Mouse (Mus musculus) bone marrow macrophage, adult 2 months (primary cell): ENCODE measurements around the gene Cdkn2aip.

Source experiments
- CTCF ChIP-seq: IDR thresholded peaks from 2 replicates; pipeline ENCODE4 v1.5.1; 2012; ENCODE audit warnings: low read depth, mild to moderate bottlenecking, low read length, moderate library complexity
- POLR2A ChIP-seq: IDR thresholded peaks from 2 replicates; pipeline ENCODE4 v1.6.1; 2012; ENCODE audit warnings: mild to moderate bottlenecking, low read depth, low read length, borderline replicate concordance

DNA sequence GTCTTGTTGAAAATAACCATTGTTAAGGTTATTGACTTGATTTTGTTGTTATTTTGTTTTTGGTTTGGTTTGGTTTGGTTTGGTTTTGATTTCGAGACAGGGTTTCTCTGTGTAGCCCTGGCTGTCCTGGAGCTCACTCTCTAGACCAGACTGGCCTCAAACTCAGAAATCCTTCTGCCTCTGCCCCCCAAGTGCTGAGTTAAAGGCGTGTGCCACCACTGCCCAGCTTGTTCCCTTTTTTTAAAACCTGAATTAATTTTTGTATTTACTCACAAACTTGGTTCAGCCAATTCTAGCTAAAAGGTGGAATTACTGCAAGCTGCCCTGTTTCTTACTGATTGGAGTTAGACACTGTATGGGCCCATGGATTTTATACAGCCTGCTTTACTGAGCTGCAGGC is 37.1 kb downstream of the Cdkn2aip start:
- TF ChIP-seq POLR2A (no peak), CTCF (no peak)
